Mouse (Mus musculus): Measurements from ENCODE around the gene Rln3.

The Rln3 gene

GRCm38 (mm10) chr8:83998231-83999056 is 46.4 kb downstream of the Rln3 start:
- DNase-seq (ENCODE audit: extremely low read depth, insufficient read length, low spot score), result peak; percentile 81

- peak; percentile 60 for DNase-seq (ENCODE audit: extremely low read depth, insufficient read length, low spot score)
Measured at GRCm38 (mm10) chr8:83997511-83998141, 47.2 kb downstream of the Rln3 start, which contains the start of gene Samd1. Samd1 (plus strand) TSS chr8:83997672.

GRCm38 (mm10) chr8:83996567-83997505 is 48.0 kb downstream of the Rln3 start:
- peak; percentile 84 for DNase-seq (ENCODE audit: extremely low read depth, insufficient read length, low spot score)

GRCm38 (mm10) chr8:83995973-83996372 is 48.8 kb downstream of the Rln3 start:
- DNase-seq (ENCODE audit: extremely low read depth, insufficient read length, low spot score), result no peak

GRCm38 (mm10) chr8:83994030-83994429 is 50.8 kb downstream of the Rln3 start:
- no peak for DNase-seq (ENCODE audit: extremely low read depth, insufficient read length, low spot score)

Measured in 3134 (cell line).